Mouse (Mus musculus): ENCODE measurements around the gene Acvr2b. TPM values are rescaled to one million over a fixed set of nuclear protein-coding genes. Genes with fewer than 3 reads are reported as not detected.
"Not testable (repeated sequence)": the region's sequence is repeated elsewhere in the genome, so short reads cannot be mapped to it uniquely, and the experiment has no call there.

The Acvr2b gene
- polyA plus RNA-seq (2015; fragmentation: Nextera tagmentation; extraction: Ambion mirVana), result 23.1 and 26.3 TPM in 2 replicates

DNA sequence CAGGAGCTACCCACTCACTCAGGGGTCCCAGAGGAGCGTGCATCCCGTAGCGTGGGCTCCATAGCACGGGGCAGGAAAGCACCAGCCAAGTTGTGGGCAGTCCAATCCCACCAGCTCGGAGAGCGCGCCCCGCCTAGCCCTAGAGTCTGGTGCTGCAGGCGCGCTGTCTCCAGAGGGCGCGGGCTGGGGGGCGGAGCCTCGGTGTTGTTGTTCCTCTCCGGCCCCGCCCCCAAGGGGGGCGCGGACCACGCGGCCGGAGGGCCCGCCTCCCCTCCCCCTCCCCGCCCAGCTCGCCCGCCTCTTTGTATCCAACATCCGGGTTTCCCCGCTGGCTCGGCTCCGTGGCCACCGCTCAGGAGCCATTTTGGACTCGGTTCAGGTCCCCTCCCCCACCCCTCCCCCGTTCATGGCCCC, at the start of gene Acvr2b:
Gene Acvr2b (plus strand): TSS at position 318 of the 414 bp plus-strand sequence.
- H3K27me3 ChIP-seq, result no peaks in the 10 kb centered on the region
- peak within 1 kb of the TSS; percentile 96 for H3K27ac ChIP-seq
- peak within 1 kb of the TSS; percentile 83 for H3K4me3 ChIP-seq
- H3K9me3 ChIP-seq, result no peaks in the 10 kb centered on the region
- H3K36me3 ChIP-seq, result 0 out of 2 replicates have a peak, but pooled peaks cover 4% of the 10 kb centered on the region
- H3K4me2 ChIP-seq (replicated peaks), result peak within 1 kb of the TSS; percentile 96
- peak; percentile 93 for ATAC-seq (ENCODE audit: low FRiP score, low read depth)
- peak within 1 kb of the TSS; percentile 97 for H3K9ac ChIP-seq
- H3K4me1 ChIP-seq, result peaks cover 32% of the 10 kb centered on the region
- WGBS, result under 1% methylated on average over 25 of the region's 32 CpGs

GRCm38 (mm10) chr9:119353926-119354325, 48.0 kb upstream of the Acvr2b start:
- Histone ChIP-seq H3K27me3 (no peaks in the 10 kb centered on the region), H3K4me1 (peaks cover 7% of the 10 kb centered on the region), H3K4me3 (no peak overlapping the region), H3K4me2 (replicated peaks) (no peak overlapping the region), H3K36me3 (peaks cover 24% of the 10 kb centered on the region), H3K27ac (no peak overlapping the region), H3K9me3 (no peaks in the 10 kb centered on the region), H3K9ac (no peak overlapping the region)
- no peak for ATAC-seq (ENCODE audit: low FRiP score, low read depth)
- 84% methylated on average over 6 of the region's 6 CpGs for WGBS

- H3K27ac ChIP-seq, result no peak overlapping the region
- H3K4me2 ChIP-seq (replicated peaks), result no peak overlapping the region
- H3K9me3 ChIP-seq, result no peaks in the 10 kb centered on the region
- 76% methylated on average over 6 of the region's 6 CpGs for WGBS
- no peak overlapping the region for H3K4me3 ChIP-seq
- peaks cover 7% of the 10 kb centered on the region for H3K4me1 ChIP-seq
- no peaks in the 10 kb centered on the region for H3K27me3 ChIP-seq
- H3K9ac ChIP-seq, result no peak overlapping the region
- no peak for ATAC-seq (ENCODE audit: low FRiP score, low read depth)
- peaks cover 8% of the 10 kb centered on the region for H3K36me3 ChIP-seq
These were observed 46.0 kb upstream of the Acvr2b start for GRCm38 (mm10) chr9:119355943-119356342.

DNA sequence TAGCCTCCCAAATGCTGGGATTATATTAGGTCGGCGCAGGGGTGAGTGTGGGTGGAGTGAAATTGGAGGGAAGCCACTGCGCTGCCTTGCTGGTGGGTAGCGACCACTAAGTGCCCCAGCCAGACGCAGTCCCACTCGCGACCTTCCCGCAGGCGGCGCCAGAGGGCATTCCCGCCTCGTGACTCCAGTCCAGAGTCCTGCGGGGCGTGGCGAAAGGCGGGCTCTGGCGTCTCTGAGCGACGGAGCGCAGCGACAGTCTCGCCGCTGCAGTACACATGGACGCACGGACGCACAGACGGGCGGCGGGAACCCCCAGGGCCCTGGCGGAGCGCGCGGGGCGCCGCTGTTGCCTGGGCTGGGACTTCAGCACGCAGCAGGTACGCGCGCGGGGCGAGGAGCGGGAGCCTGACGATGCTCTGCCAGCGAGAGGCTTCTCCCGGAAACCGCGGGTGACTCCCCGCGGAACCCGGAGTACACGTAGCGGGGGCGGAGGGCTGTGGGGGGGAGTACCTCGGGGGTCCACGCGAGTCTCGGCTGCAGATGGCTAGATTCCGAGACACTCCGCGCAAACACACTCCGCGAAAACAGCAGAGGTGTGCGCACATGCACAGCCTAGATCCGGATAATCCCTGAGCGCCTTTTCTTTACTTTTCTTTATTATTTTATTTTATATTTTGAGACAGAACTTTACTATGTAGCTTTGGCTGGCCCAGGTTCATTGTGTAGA, 44.4 kb upstream of the Acvr2b start, which contains the start of gene Xylb:
Gene Xylb (plus strand): TSS at position 51 of the 727 bp plus-strand sequence.
- H3K36me3 ChIP-seq, result peaks cover 5% of the 10 kb centered on the region; the same call in 1 of the 2 replicates
- peaks cover 7% of the 10 kb centered on the region for H3K4me1 ChIP-seq
- H3K27ac ChIP-seq, result no peak within 1 kb of the TSS
- ATAC-seq (ENCODE audit: low FRiP score, low read depth), result peak; percentile 85
- no peaks in the 10 kb centered on the region for H3K9me3 ChIP-seq
- H3K4me2 ChIP-seq (replicated peaks), result peak within 1 kb of the TSS; percentile 83
- H3K4me3 ChIP-seq, result peak within 1 kb of the TSS; percentile 76
- peak within 1 kb of the TSS; percentile 86 for H3K9ac ChIP-seq
- no peaks in the 10 kb centered on the region for H3K27me3 ChIP-seq
- 2% methylated on average over 64 of the region's 65 CpGs for WGBS

GRCm38 (mm10) chr9:119358058-119358429, 43.9 kb upstream of the Acvr2b start:
- ATAC-seq (ENCODE audit: low FRiP score, low read depth), result no peak
- 48% methylated on average over 9 of the region's 9 CpGs for WGBS
- Histone ChIP-seq H3K36me3 (peaks cover 9% of the 10 kb centered on the region; the same call in 1 of the 2 replicates), H3K27ac (no peak overlapping the region), H3K27me3 (no peaks in the 10 kb centered on the region), H3K4me2 (replicated peaks) (peak overlapping the region; percentile 83), H3K9me3 (no peaks in the 10 kb centered on the region), H3K4me1 (peaks cover 7% of the 10 kb centered on the region), H3K4me3 (peak overlapping the region; percentile 76), H3K9ac (peak overlapping the region; percentile 86)

DNA sequence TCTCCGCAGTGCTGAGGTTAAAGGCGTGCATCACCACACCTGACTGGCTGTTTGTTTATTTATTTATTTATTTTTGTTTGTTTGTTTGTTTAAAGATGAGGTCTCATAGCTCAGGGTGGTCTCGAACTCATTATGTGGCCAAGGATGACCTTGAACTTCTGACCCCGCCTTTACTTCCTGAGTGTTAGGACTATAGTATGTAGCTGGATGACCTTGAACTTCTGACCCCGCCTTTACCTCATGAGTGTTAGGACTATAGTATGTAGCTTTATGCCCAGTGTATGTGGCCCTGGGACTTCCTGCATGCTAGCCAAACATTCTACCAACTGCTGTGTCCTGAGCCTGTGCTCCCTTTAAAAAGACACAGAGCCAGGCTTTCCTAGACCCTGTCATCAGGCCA, 40.5 kb upstream of the Acvr2b start:
- WGBS, result 88% methylated on average over 5 of the region's 5 CpGs
- peaks cover 9% of the 10 kb centered on the region; the same call in 1 of the 2 replicates for H3K36me3 ChIP-seq
- H3K27me3 ChIP-seq, result no peaks in the 10 kb centered on the region
- no peak overlapping the region for H3K4me2 ChIP-seq (replicated peaks)
- H3K4me3 ChIP-seq, result no peak overlapping the region
- peaks cover 7% of the 10 kb centered on the region for H3K4me1 ChIP-seq
- no peak for ATAC-seq (ENCODE audit: low FRiP score, low read depth)
- no peaks in the 10 kb centered on the region for H3K9me3 ChIP-seq
- H3K9ac ChIP-seq, result no peak overlapping the region
- no peak overlapping the region for H3K27ac ChIP-seq

GRCm38 (mm10) chr9:119363229-119363628, 38.7 kb upstream of the Acvr2b start:
- H3K27ac ChIP-seq, result no peak overlapping the region
- no peak overlapping the region for H3K4me2 ChIP-seq (replicated peaks)
- H3K4me1 ChIP-seq, result peaks cover 2% of the 10 kb centered on the region; the same call in 1 of the 2 replicates
- no peak overlapping the region for H3K4me3 ChIP-seq
- no peak for ATAC-seq (ENCODE audit: low FRiP score, low read depth)
- no peaks in the 10 kb centered on the region for H3K9me3 ChIP-seq
- H3K36me3 ChIP-seq, result peaks cover 20% of the 10 kb centered on the region
- H3K9ac ChIP-seq, result no peak overlapping the region
- 81% methylated on average over 12 of the region's 12 CpGs for WGBS
- H3K27me3 ChIP-seq, result no peaks in the 10 kb centered on the region

DNA sequence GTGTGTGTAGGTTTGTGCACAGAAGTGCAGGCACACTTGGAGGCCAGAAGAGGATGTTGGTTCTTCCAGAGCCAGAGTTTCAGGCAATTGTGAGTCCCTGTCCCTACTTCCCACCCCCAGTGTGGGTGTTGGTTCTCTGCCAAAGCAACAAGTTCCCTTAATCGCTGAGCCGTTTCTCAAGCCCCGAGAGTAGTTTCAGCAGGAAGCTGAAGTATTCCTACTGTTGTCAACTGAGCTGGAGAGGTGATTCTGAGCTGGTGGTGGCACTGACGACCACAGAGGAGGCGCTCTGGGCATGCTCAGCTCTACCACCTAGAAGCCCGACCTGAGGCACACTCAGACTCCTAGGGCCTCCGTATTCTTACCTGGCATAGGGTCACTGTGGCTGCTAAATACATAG, 36.6 kb upstream of the Acvr2b start, which contains the start of gene Slc22a14:
Gene Slc22a14 (minus strand): TSS at position 270 of the 400 bp plus-strand sequence.
- H3K4me3 ChIP-seq, result no peak within 1 kb of the TSS

GRCm38 (mm10) chr9:119368367-119368766, 33.6 kb upstream of the Acvr2b start:
- no peaks in the 10 kb centered on the region for H3K27me3 ChIP-seq
- no peak overlapping the region for H3K4me3 ChIP-seq
- peaks cover 19% of the 10 kb centered on the region for H3K36me3 ChIP-seq
- no peak overlapping the region for H3K9ac ChIP-seq
- WGBS, result 90% methylated on average over 3 of the region's 3 CpGs
- no peak overlapping the region for H3K27ac ChIP-seq
- no peak for ATAC-seq (ENCODE audit: low FRiP score, low read depth)
- no peaks in the 10 kb centered on the region for H3K9me3 ChIP-seq
- no peaks in the 10 kb centered on the region for H3K4me1 ChIP-seq
- no peak overlapping the region for H3K4me2 ChIP-seq (replicated peaks)

More for the DNA sequence above, 36.6 kb upstream of the Acvr2b start, which contains the start of gene Slc22a14:
- Histone ChIP-seq H3K9me3 (no peaks in the 10 kb centered on the region), H3K4me1 (no peaks in the 10 kb centered on the region), H3K27me3 (no peaks in the 10 kb centered on the region), H3K9ac (no peak within 1 kb of the TSS), H3K36me3 (peaks cover 28% of the 10 kb centered on the region), H3K27ac (no peak within 1 kb of the TSS), H3K4me2 (replicated peaks) (no peak within 1 kb of the TSS)
- 81% methylated on average over 7 of the region's 7 CpGs for WGBS
- ATAC-seq (ENCODE audit: low FRiP score, low read depth), result no peak

DNA sequence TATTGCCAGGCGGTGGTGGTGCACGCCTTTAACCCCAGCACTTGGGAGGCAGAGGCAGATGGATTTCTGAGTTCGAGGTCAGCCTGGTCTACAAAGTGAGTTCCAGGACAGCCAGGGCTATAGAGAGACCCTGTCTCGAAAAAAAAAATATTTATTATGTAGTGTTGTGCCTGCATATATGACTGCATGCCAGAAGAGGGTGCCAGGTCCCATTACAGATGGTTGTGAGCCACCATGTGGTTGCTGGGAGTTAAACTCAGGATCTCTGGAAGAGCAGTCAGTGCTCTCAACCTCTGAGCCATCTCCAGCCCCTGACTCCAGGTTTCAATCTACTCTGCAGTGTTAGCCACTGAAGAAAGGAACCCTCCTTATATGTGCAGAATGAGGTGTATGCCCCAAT, 31.1 kb upstream of the Acvr2b start:
- H3K27ac ChIP-seq; H3K9ac ChIP-seq; H3K4me2 ChIP-seq (replicated peaks); H3K4me3 ChIP-seq; H3K9me3 ChIP-seq; H3K27me3 ChIP-seq; ATAC-seq (ENCODE audit: low FRiP score, low read depth); H3K4me1 ChIP-seq: not testable (repeated sequence)
- 59% methylated on average over 4 of the region's 4 CpGs for WGBS
- peaks cover 27% of the 10 kb centered on the region for H3K36me3 ChIP-seq

GRCm38 (mm10) chr9:119371251-119371650, 30.7 kb upstream of the Acvr2b start:
- Histone ChIP-seq H3K27me3 (no peaks in the 10 kb centered on the region), H3K9me3 (no peaks in the 10 kb centered on the region), H3K4me2 (replicated peaks) (no peak overlapping the region), H3K36me3 (peaks cover 27% of the 10 kb centered on the region), H3K9ac (no peak overlapping the region), H3K4me1 (no peaks in the 10 kb centered on the region), H3K4me3 (no peak overlapping the region), H3K27ac (no peak overlapping the region)
- WGBS, result 37% methylated on average over 4 of the region's 4 CpGs
- no peak for ATAC-seq (ENCODE audit: low FRiP score, low read depth)

DNA sequence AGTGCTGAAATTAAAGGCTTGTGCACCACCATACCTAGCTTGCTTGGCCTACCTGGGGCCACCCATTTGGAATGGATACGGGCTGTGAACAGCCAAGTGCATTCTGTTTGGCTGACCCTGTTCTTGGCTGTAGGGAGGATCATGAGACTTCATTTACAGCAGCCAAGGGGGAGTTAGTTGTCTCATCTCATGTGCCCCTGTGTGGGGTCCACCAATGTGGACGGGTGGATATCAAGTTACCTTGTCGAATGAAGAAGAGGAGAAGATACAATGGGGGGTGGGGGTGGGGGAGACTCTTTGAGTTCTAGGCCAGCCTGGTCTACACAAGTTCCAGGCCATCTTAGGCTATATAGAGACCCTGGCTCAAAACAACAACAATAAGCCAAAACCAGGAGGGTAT, 26.9 kb upstream of the Acvr2b start:
- peaks cover 22% of the 10 kb centered on the region for H3K36me3 ChIP-seq
- ATAC-seq (ENCODE audit: low FRiP score, low read depth), result no peak
- H3K9me3 ChIP-seq, result no peaks in the 10 kb centered on the region
- 66% methylated on average over 3 of the region's 3 CpGs for WGBS
- H3K27me3 ChIP-seq, result no peaks in the 10 kb centered on the region
- H3K4me3 ChIP-seq, result no peak overlapping the region
- H3K4me1 ChIP-seq, result no peaks in the 10 kb centered on the region
- H3K4me2 ChIP-seq (replicated peaks), result no peak overlapping the region
- no peak overlapping the region for H3K9ac ChIP-seq
- no peak overlapping the region for H3K27ac ChIP-seq

All from limb, embryonic 13.5 days (tissue).